Mouse (Mus musculus): ENCODE measurements around the gene Pfkp.

DNA sequence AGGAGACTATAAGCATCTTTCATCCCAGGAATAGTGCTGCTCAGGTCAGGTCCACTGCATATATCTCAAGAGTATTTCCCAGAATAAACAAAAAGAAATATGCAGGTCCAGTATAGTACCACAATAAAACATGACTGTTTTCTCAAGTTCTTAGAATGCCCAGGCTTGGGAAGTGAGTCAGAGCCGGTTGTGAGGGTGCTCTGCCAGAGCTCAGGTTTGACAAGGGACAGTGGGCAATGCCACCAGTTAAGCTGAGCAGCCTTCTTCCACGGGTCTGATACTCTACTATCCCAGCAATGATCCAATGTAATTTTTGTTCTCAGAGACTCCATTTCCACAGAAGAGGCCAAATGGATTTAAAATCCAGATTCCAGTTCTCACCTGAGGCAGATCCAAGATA is 2.3 kb downstream of the Pfkp start:
- TF ChIP-seq CTCF (IDR thresholded peaks at IDR 0.05; ENCODE audit: borderline replicate concordance, control insufficient read depth, extremely low read depth, insufficient read depth, low read length, poor library complexity) (no peak), POLR2A (IDR thresholded peaks at IDR 0.05; ENCODE audit: control insufficient read depth, extremely low read depth, insufficient read depth, low read length, poor library complexity) (no peak)
